Mouse (Mus musculus): ENCODE data around the gene Rbms3. TPM values are rescaled to one million over a fixed set of nuclear protein-coding genes. Genes with fewer than 3 reads are reported as not detected.

The Rbms3 gene
- polyA plus RNA-seq, 1 experiment from 2014 or later, result 8.1 TPM

GRCm38 (mm10) chr9:116701511-116702179, 928.1 kb downstream of the Rbms3 start:
- no peaks in the 10 kb centered on the region for H3K36me3 ChIP-seq
- no peak overlapping the region for H3K9ac ChIP-seq
- no peaks in the 10 kb centered on the region for H3K27me3 ChIP-seq (replicated peaks)
- H3K4me1 ChIP-seq, result peaks cover 16% of the 10 kb centered on the region
- no peaks in the 10 kb centered on the region for H3K9me3 ChIP-seq (replicated peaks)
- H3K4me3 ChIP-seq, result no peak overlapping the region
- no peak for ATAC-seq
- no peak overlapping the region for H3K4me2 ChIP-seq
- no peak overlapping the region for H3K27ac ChIP-seq
- WGBS (ENCODE audit: insufficient replicate concordance), result 33% methylated on average over 11 of the region's 11 CpGs

DNA sequence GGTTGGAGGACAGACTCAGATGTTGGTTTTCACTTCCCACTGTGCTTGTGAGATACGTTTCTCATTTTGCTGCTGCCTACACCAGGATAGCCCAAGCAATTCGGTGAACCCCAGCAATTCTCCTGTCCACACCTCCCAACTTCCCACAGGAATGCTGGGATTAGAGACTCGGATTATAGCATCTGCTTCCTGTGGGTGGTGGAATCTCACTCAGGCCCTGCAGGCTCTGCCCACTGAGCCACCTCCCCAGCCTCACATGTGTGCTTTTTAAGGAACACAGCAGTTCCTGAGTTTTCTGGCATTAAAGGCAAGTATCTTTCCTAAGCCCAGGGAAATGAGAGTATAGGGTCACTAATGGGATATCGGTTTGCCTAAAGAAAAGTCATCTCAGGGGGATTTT, 941.1 kb downstream of the Rbms3 start:
- H3K9ac ChIP-seq, result no peak overlapping the region
- no peak overlapping the region for H3K4me2 ChIP-seq
- ATAC-seq, result no peak
- no peaks in the 10 kb centered on the region for H3K27me3 ChIP-seq (replicated peaks)
- H3K4me1 ChIP-seq, result no peaks in the 10 kb centered on the region
- H3K27ac ChIP-seq, result no peak overlapping the region
- H3K9me3 ChIP-seq (replicated peaks), result no peaks in the 10 kb centered on the region
- H3K4me3 ChIP-seq, result no peak overlapping the region
- peaks cover 4% of the 10 kb centered on the region; the same call in 1 of the 2 replicates for H3K36me3 ChIP-seq
- WGBS (ENCODE audit: insufficient replicate concordance), result 63% methylated on average over 4 of the region's 4 CpGs

DNA sequence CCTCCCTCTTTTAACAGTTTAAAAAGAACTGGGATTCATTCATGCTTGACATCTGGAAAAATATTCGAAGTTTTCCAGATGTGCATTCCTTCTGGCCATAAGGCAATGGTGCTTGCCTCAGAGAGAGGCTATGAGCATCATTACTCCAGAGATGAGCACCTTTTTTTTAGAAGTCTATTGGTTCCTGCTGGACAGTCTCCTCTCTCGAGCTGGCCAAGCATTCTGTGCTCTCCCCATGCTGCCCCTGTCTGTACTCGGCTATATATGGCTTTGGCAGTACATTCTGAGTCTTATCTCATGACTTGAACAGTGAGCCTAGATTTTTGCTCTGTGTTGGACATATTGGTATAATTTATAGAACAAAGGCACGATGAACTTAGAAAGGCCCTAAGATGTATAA, 952.6 kb downstream of the Rbms3 start:
- WGBS (ENCODE audit: insufficient replicate concordance), result 46% methylated on average over 4 of the region's 4 CpGs
- no peaks in the 10 kb centered on the region for H3K9me3 ChIP-seq (replicated peaks)
- H3K27ac ChIP-seq, result no peak overlapping the region
- H3K4me3 ChIP-seq, result no peak overlapping the region
- no peak overlapping the region for H3K9ac ChIP-seq
- no peak for ATAC-seq
- no peak overlapping the region for H3K4me2 ChIP-seq
- no peaks in the 10 kb centered on the region for H3K27me3 ChIP-seq (replicated peaks)
- H3K4me1 ChIP-seq, result no peaks in the 10 kb centered on the region
- no peaks in the 10 kb centered on the region for H3K36me3 ChIP-seq

GRCm38 (mm10) chr9:116676445-116676844, 953.3 kb downstream of the Rbms3 start:
- no peak for ATAC-seq
- Histone ChIP-seq H3K4me2 (no peak overlapping the region), H3K9me3 (replicated peaks) (no peaks in the 10 kb centered on the region), H3K9ac (no peak overlapping the region), H3K27me3 (replicated peaks) (no peaks in the 10 kb centered on the region), H3K4me3 (no peak overlapping the region), H3K27ac (no peak overlapping the region), H3K4me1 (no peaks in the 10 kb centered on the region), H3K36me3 (no peaks in the 10 kb centered on the region)
- WGBS (ENCODE audit: insufficient replicate concordance), result 43% methylated on average over 2 of the region's 2 CpGs

GRCm38 (mm10) chr9:116674191-116674590, 955.5 kb downstream of the Rbms3 start:
- no peak for ATAC-seq
- H3K36me3 ChIP-seq, result no peaks in the 10 kb centered on the region
- WGBS (ENCODE audit: insufficient replicate concordance), result 80% methylated on average over 4 of the region's 4 CpGs

DNA sequence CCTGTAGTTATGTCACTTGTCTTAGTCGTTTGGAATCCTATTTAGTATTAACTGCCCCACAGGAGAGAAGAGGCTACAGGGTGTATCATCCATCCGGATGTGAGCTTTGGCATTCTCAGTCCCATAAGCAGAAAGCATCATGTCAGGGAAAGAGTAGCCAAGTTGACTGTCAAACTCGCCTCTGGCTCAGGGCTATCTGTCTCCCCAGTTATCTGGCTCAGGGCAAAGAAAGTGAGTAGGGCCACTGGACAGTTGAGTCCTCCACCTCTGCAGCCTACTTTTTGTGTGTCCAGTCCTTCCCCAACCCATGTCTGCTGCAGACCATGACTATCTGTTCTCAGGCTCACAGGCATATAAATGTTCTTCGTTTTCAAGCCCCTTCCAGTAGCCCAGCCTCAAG, 968.7 kb downstream of the Rbms3 start:
- Histone ChIP-seq H3K9ac (no peak overlapping the region), H3K4me2 (no peak overlapping the region), H3K4me3 (no peak overlapping the region), H3K27ac (no peak overlapping the region), H3K36me3 (no peaks in the 10 kb centered on the region), H3K4me1 (no peaks in the 10 kb centered on the region), H3K9me3 (replicated peaks) (no peaks in the 10 kb centered on the region), H3K27me3 (replicated peaks) (no peaks in the 10 kb centered on the region)
- no peak for ATAC-seq
- WGBS (ENCODE audit: insufficient replicate concordance), result 56% methylated on average over 4 of the region's 4 CpGs

More at GRCm38 (mm10) chr9:116674191-116674590, 955.5 kb downstream of the Rbms3 start:
- Histone ChIP-seq H3K9me3 (replicated peaks) (no peaks in the 10 kb centered on the region), H3K4me3 (no peak overlapping the region), H3K27me3 (replicated peaks) (no peaks in the 10 kb centered on the region), H3K27ac (no peak overlapping the region), H3K9ac (no peak overlapping the region), H3K4me1 (no peaks in the 10 kb centered on the region), H3K4me2 (no peak overlapping the region)

DNA sequence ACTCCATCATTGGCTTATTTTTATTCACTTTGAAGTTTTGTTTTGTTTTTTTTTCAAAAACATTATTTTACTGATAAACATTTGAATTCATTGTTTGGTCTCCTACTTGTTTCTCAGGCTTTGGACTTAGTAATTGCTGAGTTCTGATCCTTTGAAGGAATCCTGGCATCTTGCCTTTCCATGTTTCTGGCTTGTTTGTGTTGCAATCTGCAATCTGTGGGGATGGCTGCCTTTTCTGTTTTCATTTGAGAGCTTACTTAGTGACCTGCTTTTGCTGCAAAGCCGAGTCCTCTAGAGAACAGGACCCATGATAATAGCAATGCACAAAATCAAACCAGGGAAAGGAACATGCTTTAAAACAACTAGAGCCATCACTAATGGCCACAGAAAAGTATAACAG, 969.8 kb downstream of the Rbms3 start:
- Histone ChIP-seq H3K9me3 (replicated peaks) (no peaks in the 10 kb centered on the region), H3K4me3 (no peak overlapping the region), H3K27me3 (replicated peaks) (no peaks in the 10 kb centered on the region), H3K36me3 (no peaks in the 10 kb centered on the region), H3K4me1 (no peaks in the 10 kb centered on the region), H3K9ac (no peak overlapping the region), H3K27ac (no peak overlapping the region), H3K4me2 (no peak overlapping the region)
- WGBS (ENCODE audit: insufficient replicate concordance), result 59% methylated on average over 1 of the region's 1 CpGs
- ATAC-seq, result no peak

DNA sequence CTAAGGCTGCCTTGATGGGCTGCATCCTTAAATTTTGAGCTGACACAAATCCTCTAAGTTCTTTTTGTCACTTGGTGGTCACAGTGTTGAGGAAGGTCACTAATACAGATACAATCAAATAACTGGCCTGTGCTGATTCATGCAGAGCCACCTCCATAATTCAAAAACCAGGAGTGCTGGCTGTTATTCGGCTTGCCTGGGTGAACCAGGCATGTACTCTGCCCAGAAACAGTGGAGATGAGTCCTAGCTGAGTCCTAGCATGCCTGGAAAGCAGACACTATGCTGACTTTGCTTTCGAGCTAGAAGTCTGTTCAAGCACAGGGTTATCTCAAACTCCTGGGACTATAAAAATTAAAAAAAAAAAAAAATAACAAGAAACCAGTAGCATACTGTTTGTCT, 972.6 kb downstream of the Rbms3 start:
- ATAC-seq, result no peak
- Histone ChIP-seq H3K27ac (no peak overlapping the region), H3K27me3 (replicated peaks) (no peaks in the 10 kb centered on the region), H3K36me3 (no peaks in the 10 kb centered on the region), H3K4me2 (no peak overlapping the region), H3K9ac (no peak overlapping the region), H3K4me1 (no peaks in the 10 kb centered on the region), H3K9me3 (replicated peaks) (no peaks in the 10 kb centered on the region), H3K4me3 (no peak overlapping the region)
- 61% methylated on average over 2 of the region's 2 CpGs for WGBS (ENCODE audit: insufficient replicate concordance)

- Histone ChIP-seq H3K4me2 (no peak overlapping the region), H3K27me3 (replicated peaks) (no peaks in the 10 kb centered on the region), H3K27ac (no peak overlapping the region), H3K9me3 (replicated peaks) (no peaks in the 10 kb centered on the region), H3K9ac (no peak overlapping the region), H3K36me3 (no peaks in the 10 kb centered on the region), H3K4me3 (no peak overlapping the region), H3K4me1 (no peaks in the 10 kb centered on the region)
- 86% methylated on average over 1 of the region's 1 CpGs for WGBS (ENCODE audit: insufficient replicate concordance)
- ATAC-seq, result no peak
Observed at GRCm38 (mm10) chr9:116651414-116651813, 978.3 kb downstream of the Rbms3 start.

- Histone ChIP-seq H3K4me2 (no peak overlapping the region), H3K27me3 (replicated peaks) (no peaks in the 10 kb centered on the region), H3K36me3 (no peaks in the 10 kb centered on the region), H3K9me3 (replicated peaks) (no peaks in the 10 kb centered on the region), H3K27ac (no peak overlapping the region), H3K9ac (no peak overlapping the region), H3K4me1 (no peaks in the 10 kb centered on the region), H3K4me3 (no peak overlapping the region)
- no peak for ATAC-seq
- 73% methylated on average over 4 of the region's 4 CpGs for WGBS (ENCODE audit: insufficient replicate concordance)
Observed at GRCm38 (mm10) chr9:116649955-116650354, 979.8 kb downstream of the Rbms3 start.

DNA sequence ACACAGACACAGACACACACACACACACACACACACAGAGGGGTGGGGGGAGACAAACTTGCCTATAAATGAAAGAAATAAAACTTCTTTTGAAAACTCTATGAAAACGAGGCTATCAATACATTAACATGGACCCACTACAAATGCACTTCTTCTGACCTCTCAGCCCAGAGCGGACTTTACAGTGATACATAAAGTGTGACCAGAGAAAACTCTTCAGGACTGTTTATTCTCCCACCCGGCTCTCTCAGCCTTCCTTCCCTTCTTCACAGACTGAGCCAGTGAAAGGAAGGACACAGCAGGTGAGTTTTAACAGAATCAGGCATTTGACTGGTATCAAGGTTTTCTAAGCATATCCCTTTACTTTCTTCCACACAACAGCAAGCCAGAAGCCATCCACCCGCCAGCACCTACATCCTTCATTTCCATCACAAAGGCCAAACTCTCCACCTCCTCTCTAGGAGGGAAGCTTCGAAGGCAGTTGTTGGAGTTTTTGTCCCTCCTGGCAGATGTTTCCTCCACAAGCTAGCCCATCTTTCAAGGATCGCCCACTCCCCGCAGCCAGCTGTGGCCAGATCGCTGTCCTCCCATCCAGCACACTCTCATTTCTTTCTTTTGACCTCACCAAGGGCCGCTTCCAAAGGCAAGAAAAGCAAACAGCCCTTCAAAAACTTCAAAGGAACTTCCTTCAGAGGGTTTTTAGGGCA, 980.5 kb downstream of the Rbms3 start:
- 36% methylated on average over 9 of the region's 9 CpGs for WGBS (ENCODE audit: insufficient replicate concordance)
- no peaks in the 10 kb centered on the region for H3K27me3 ChIP-seq (replicated peaks)
- H3K36me3 ChIP-seq, result no peaks in the 10 kb centered on the region
- no peaks in the 10 kb centered on the region for H3K4me1 ChIP-seq
- H3K9me3 ChIP-seq (replicated peaks), result no peaks in the 10 kb centered on the region
- H3K9ac ChIP-seq, result no peak overlapping the region
- H3K27ac ChIP-seq, result no peak overlapping the region
- no peak overlapping the region for H3K4me2 ChIP-seq
- H3K4me3 ChIP-seq, result no peak overlapping the region
- no peak for ATAC-seq

GRCm38 (mm10) chr9:116644616-116645015, 985.1 kb downstream of the Rbms3 start:
- no peak for ATAC-seq
- WGBS (ENCODE audit: insufficient replicate concordance), result 64% methylated on average over 8 of the region's 8 CpGs
- H3K27me3 ChIP-seq (replicated peaks), result no peaks in the 10 kb centered on the region
- H3K4me2 ChIP-seq, result no peak overlapping the region
- no peak overlapping the region for H3K4me3 ChIP-seq
- no peaks in the 10 kb centered on the region for H3K9me3 ChIP-seq (replicated peaks)
- no peak overlapping the region for H3K27ac ChIP-seq
- H3K4me1 ChIP-seq, result no peaks in the 10 kb centered on the region
- no peak overlapping the region for H3K9ac ChIP-seq
- H3K36me3 ChIP-seq, result no peaks in the 10 kb centered on the region

All from liver, embryonic 12.5 days (tissue).